Mouse (Mus musculus) Muller cell, postnatal 12 days (primary cell): Measurements from ENCODE around the gene Clec2l.

Experiments used
- DNase-seq: peaks from one replicate; pipeline ENCODE4 v3.0.0-alpha.2; 2015; ENCODE audit errors: inconsistent ontology term

Clec2l gene

GRCm38 (mm10) chr6:38662714-38663615 is at the start of gene Clec2l:
Gene Clec2l (plus strand): TSS chr6:38663069.
- DNase-seq = peak; percentile 62

- DNase-seq = no peak
Measured at GRCm38 (mm10) chr6:38622406-38622805, 40.5 kb upstream of the Clec2l start.

- no peak for DNase-seq
Measured at GRCm38 (mm10) chr6:38623457-38623856, 39.4 kb upstream of the Clec2l start.

GRCm38 (mm10) chr6:38624439-38624838 is 38.4 kb upstream of the Clec2l start:
- peak; percentile 58 for DNase-seq

GRCm38 (mm10) chr6:38626086-38626485 is 36.8 kb upstream of the Clec2l start:
- no peak for DNase-seq

- DNase-seq = no peak
Measured at GRCm38 (mm10) chr6:38627081-38627480, 35.8 kb upstream of the Clec2l start.

GRCm38 (mm10) chr6:38627486-38627885 is 35.4 kb upstream of the Clec2l start:
- DNase-seq = no peak

- no peak for DNase-seq
Measured at GRCm38 (mm10) chr6:38629556-38629955, 33.3 kb upstream of the Clec2l start.

GRCm38 (mm10) chr6:38632826-38633225 is 30.0 kb upstream of the Clec2l start:
- DNase-seq = no peak

GRCm38 (mm10) chr6:38634461-38634860 is 28.4 kb upstream of the Clec2l start:
- DNase-seq = no peak

- peak; percentile 55 for DNase-seq
Measured at GRCm38 (mm10) chr6:38635941-38636851, 26.7 kb upstream of the Clec2l start.

GRCm38 (mm10) chr6:38636852-38637618 is 25.8 kb upstream of the Clec2l start, which contains the start of gene Klrg2:
Gene Klrg2 (minus strand): TSS chr6:38637242.
- DNase-seq = peak; percentile 83

GRCm38 (mm10) chr6:38640401-38640800 is 22.5 kb upstream of the Clec2l start:
- no peak for DNase-seq

- DNase-seq = no peak
Measured at GRCm38 (mm10) chr6:38641228-38641627, 21.6 kb upstream of the Clec2l start.

- no peak for DNase-seq
Measured at GRCm38 (mm10) chr6:38641645-38642044, 21.2 kb upstream of the Clec2l start.

- DNase-seq = no peak
Measured at GRCm38 (mm10) chr6:38642593-38642992, 20.3 kb upstream of the Clec2l start.

- DNase-seq = no peak
Measured at GRCm38 (mm10) chr6:38643039-38643438, 19.8 kb upstream of the Clec2l start.

- no peak for DNase-seq
Measured at GRCm38 (mm10) chr6:38649545-38649944, 13.3 kb upstream of the Clec2l start.

GRCm38 (mm10) chr6:38650263-38650937 is 12.5 kb upstream of the Clec2l start:
- peak; percentile 57 for DNase-seq

GRCm38 (mm10) chr6:38661626-38662025 is 1.2 kb upstream of the Clec2l start:
- DNase-seq = no peak

GRCm38 (mm10) chr6:38669580-38669979 is 6.7 kb downstream of the Clec2l start:
- DNase-seq = no peak
